Mouse (Mus musculus) intestine, embryonic 15.5 days (tissue): ENCODE data around the gene Lhpp. TPM values are rescaled to one million over a fixed set of nuclear protein-coding genes. Genes with fewer than 3 reads are reported as not detected.

Experiments
- ATAC-seq: fragments of 200-750 bp; cut with Nextera tagmentation; 2 replicates; pipeline ENCODE4 v1.8.0; 2017; ENCODE audit warnings: moderate TSS enrichment, moderate library complexity
- H3K27ac ChIP-seq: fragments of 300-500 bp; sonication (generic); 2 replicates; pipeline ENCODE4 v1.5.1; 2015; ENCODE audit warnings: mild to moderate bottlenecking, inconsistent platforms
- H3K27me3 ChIP-seq: fragments of 300-500 bp; sonication (generic); replicated peaks from 2 replicates; pipeline ENCODE4 v1.6.1; 2015; ENCODE audit warnings: inconsistent platforms
- H3K36me3 ChIP-seq: fragments of 300-500 bp; sonication (generic); 2 replicates; pipeline ENCODE4 v1.6.1; 2015; ENCODE audit warnings: inconsistent platforms
- H3K4me1 ChIP-seq: fragments of 300-500 bp; sonication (generic); replicated peaks from 2 replicates; pipeline ENCODE4 v1.6.1; 2015; ENCODE audit warnings: inconsistent platforms
- H3K4me2 ChIP-seq: fragments of 300-500 bp; sonication (generic); replicated peaks from 2 replicates; pipeline ENCODE4 v1.6.1; 2015; ENCODE audit warnings: mild to moderate bottlenecking, inconsistent platforms
- H3K4me3 ChIP-seq: fragments of 300-500 bp; sonication (generic); replicated peaks from 2 replicates; pipeline ENCODE4 v1.5.1; 2015; ENCODE audit warnings: inconsistent platforms
- H3K9ac ChIP-seq: fragments of 300-500 bp; sonication (generic); 2 replicates; pipeline ENCODE4 v1.6.1; 2015; ENCODE audit warnings: inconsistent platforms
- H3K9me3 ChIP-seq: fragments of 300-500 bp; sonication (generic); 2 replicates; pipeline ENCODE4 v1.6.1; 2016; ENCODE audit warnings: inconsistent platforms
- WGBS: fragments of 180-500 bp; shearing (Covaris S2); methylation state at CpG from one replicate; pipeline ENCODE4 v1.1.7; 2015; 5-methylcytosine and 5-hydroxymethylcytosine counted together
- polyA plus RNA-seq: library from polyadenylated mRNA; unstranded; fragments of >200 nt; fragmentation: Nextera tagmentation; extraction: Ambion mirVana; gene quantifications from 2 replicates; pipeline ENCODE4 v1.2.1, GENCODE M21; 2015

The Lhpp gene
- polyA plus RNA-seq, 1 experiment from 2014 or later = 40.4 TPM

GRCm38 (mm10) chr7:132581441-132581840 lies 29.0 kb upstream of the Lhpp start:
- Histone ChIP-seq H3K4me1 (peaks cover 13% of the 10 kb centered on the region), H3K9me3 (no peaks in the 10 kb centered on the region), H3K27ac (peak overlapping the region; percentile 84), H3K36me3 (no peaks in the 10 kb centered on the region), H3K4me3 (no peak overlapping the region), H3K9ac (no peak overlapping the region), H3K27me3 (no peaks in the 10 kb centered on the region), H3K4me2 (no peak overlapping the region)
- no peak for ATAC-seq
- WGBS = 80% methylated on average over 2 of the region's 2 CpGs

DNA sequence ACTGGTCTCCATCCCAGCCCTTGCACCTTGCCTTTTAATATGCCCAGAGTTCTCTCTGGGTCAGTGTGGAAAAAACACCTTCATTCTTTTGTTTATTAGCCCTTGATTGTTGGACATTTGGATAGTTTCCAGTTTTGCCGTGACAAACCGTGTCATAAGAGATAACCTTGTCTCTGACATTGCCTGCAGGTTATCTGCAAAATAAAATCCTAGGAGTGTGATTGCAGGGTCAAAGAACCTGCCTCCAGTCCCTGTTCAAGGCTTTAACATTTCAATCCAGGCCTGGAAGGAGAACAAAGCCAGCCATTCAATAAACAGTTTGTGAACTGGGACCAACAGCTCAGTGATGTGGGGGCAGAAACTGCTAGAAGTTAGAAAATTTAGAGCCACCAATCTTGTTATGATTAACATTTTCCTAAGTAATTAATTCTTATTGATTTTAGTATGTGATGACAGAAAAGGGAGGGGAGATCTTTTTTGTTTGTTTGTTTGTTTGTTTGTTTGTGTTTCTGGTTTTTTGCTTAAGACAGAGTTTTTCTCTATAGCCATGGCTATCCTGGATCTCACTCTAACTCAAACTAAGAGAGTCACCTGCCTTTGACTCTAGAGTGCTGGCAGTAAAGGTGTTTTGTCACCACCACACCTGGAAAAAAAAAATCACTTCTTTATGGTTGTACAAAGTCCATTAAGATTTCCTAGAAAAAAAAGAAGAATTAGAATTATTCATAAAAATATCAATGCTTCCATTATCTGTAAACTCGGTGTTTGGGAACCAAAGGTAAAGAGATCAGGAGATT lies 24.5 kb upstream of the Lhpp start:
- H3K27me3 ChIP-seq = no peaks in the 10 kb centered on the region
- H3K4me3 ChIP-seq = no peak overlapping the region
- peak overlapping the region; percentile 64; the same call in 1 of the 2 replicates for H3K27ac ChIP-seq
- no peak overlapping the region for H3K4me2 ChIP-seq
- WGBS = 36% methylated on average over 3 of the region's 3 CpGs
- H3K4me1 ChIP-seq = peaks cover 6% of the 10 kb centered on the region; the same call in 1 of the 2 replicates
- no peaks in the 10 kb centered on the region for H3K9me3 ChIP-seq
- H3K9ac ChIP-seq = no peak overlapping the region
- no peaks in the 10 kb centered on the region for H3K36me3 ChIP-seq
- ATAC-seq = peak; percentile 59

DNA sequence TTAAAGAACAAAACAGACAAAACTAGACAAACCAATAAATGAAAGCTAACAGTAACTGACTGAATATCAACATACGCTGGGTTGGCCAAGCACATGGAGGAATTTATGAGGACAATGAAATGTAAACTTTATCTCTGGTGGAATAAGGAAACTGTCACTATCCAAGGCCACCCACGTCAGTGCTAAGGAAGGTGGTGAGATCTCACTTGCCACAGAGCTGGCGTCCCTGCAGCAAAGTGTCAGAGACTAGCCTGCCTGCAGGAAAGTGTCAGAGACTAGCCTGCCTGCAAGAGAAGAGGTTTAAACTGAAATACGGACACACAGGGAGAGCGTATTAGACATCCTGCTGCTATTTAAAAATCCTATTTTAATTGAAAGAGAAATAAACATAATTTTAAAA lies 23.3 kb upstream of the Lhpp start:
- 31% methylated on average over 5 of the region's 5 CpGs for WGBS
- Histone ChIP-seq H3K9ac (no peak overlapping the region), H3K36me3 (no peaks in the 10 kb centered on the region), H3K4me1 (peaks cover 6% of the 10 kb centered on the region; the same call in 1 of the 2 replicates), H3K27ac (peak overlapping the region; percentile 64), H3K4me2 (peak overlapping the region; percentile 24), H3K27me3 (no peaks in the 10 kb centered on the region), H3K4me3 (no peak overlapping the region), H3K9me3 (no peaks in the 10 kb centered on the region)
- peak; percentile 74 for ATAC-seq

DNA sequence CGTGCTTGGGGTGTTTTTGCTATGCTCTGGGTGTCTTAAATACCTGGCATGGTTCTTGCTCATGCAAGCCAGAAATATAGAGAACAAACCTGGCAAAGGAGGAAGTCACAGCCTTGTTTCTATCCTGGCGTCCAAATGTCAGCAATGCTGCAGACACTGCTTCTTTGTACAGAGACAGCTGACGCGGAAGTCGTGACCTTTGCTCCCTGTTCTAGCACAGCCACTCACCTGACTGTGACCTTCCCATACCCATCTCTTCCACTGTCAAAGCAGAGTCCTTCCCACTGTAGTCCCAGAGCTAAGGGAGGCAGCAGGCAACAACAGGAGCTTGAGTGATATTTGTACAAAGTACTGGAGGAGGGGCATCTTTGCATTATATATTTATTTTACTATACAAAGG lies 20.8 kb upstream of the Lhpp start:
- Histone ChIP-seq H3K4me2 (no peak overlapping the region), H3K4me3 (no peak overlapping the region), H3K36me3 (no peaks in the 10 kb centered on the region), H3K9ac (no peak overlapping the region), H3K4me1 (peaks cover 3% of the 10 kb centered on the region; the same call in 1 of the 2 replicates), H3K9me3 (no peaks in the 10 kb centered on the region), H3K27me3 (no peaks in the 10 kb centered on the region), H3K27ac (peak overlapping the region; percentile 52; the same call in 1 of the 2 replicates)
- 42% methylated on average over 5 of the region's 5 CpGs for WGBS
- ATAC-seq = peak; percentile 46; the same call in 1 of the 2 replicates

GRCm38 (mm10) chr7:132593762-132594161 lies 16.7 kb upstream of the Lhpp start:
- Histone ChIP-seq H3K27ac (no peak overlapping the region), H3K4me1 (peaks cover 19% of the 10 kb centered on the region; the same call in 1 of the 2 replicates), H3K9me3 (no peaks in the 10 kb centered on the region), H3K9ac (no peak overlapping the region), H3K4me3 (no peak overlapping the region), H3K4me2 (no peak overlapping the region), H3K27me3 (peaks cover 25% of the 10 kb centered on the region), H3K36me3 (no peaks in the 10 kb centered on the region)
- WGBS = 75% methylated on average over 2 of the region's 2 CpGs
- ATAC-seq = no peak

DNA sequence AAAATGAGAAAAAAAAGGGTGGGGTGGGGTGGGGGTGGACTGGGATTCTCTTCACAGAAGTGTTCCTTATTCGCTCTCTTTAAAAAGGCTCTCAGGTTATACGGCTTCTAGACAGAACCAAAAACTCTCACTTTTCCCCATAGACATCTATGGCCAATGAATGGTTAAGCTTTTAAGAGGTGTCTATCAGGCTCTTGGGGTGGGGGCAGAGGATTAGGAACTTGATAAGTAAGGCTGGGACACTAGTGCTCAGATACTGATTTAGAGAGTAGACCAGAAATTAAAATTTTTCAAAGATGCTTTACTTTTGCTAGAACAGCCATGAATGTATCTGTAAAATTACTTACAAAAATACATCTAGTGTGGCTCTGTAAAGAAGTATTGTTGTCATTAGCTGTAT lies 16.1 kb upstream of the Lhpp start:
- Histone ChIP-seq H3K4me3 (no peak overlapping the region), H3K9ac (no peak overlapping the region), H3K4me1 (peaks cover 24% of the 10 kb centered on the region), H3K27ac (no peak overlapping the region), H3K4me2 (no peak overlapping the region), H3K36me3 (no peaks in the 10 kb centered on the region), H3K9me3 (no peaks in the 10 kb centered on the region), H3K27me3 (peaks cover 30% of the 10 kb centered on the region)
- ATAC-seq = no peak
- WGBS = 93% methylated on average over 2 of the region's 2 CpGs

- Histone ChIP-seq H3K27ac (no peak overlapping the region), H3K9ac (no peak overlapping the region), H3K4me1 (peaks cover 35% of the 10 kb centered on the region), H3K9me3 (no peaks in the 10 kb centered on the region), H3K36me3 (no peaks in the 10 kb centered on the region), H3K4me2 (no peak overlapping the region), H3K4me3 (no peak overlapping the region), H3K27me3 (peaks cover 43% of the 10 kb centered on the region)
- no peak for ATAC-seq
- 81% methylated on average over 3 of the region's 3 CpGs for WGBS
These were observed 14.7 kb upstream of the Lhpp start for GRCm38 (mm10) chr7:132595787-132596186.

DNA sequence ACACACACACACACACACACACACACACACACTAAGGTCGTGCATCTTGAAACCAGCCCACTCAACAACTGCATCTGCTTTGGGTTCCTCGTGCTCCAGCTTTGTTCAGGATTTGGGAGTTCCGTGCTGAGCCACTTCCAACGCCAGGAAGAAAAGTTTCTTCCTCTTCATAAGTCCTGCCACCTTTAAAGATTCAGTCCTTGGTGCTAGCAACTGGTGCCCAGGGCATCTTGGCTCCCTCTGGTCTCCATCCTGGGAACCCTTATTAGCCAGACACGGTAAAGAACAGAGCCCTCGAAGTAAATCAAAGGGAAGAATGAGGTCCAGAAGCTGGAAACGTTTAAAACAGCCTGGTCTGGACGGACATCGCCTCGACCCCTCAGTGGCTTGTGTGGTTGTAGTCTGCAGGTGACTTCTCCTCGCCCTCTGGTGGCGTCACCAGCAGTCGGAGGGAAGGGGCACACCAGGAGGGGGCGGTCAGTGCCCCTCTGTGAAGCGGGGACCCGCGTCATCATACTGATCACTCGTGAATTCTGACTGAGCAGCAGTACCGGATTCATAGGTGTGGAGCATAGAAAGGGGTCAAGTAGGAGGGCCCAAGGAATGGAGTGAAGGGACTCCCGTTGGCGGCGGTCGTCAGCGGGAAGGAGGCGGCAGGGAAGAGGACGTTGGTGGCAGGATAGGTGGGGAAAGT lies 13.7 kb upstream of the Lhpp start:
- ATAC-seq = peak; percentile 50
- peaks cover 52% of the 10 kb centered on the region for H3K27me3 ChIP-seq
- WGBS = 15% methylated on average over 26 of the region's 26 CpGs

GRCm38 (mm10) chr7:132597251-132598041 lies 13.0 kb upstream of the Lhpp start:
- Histone ChIP-seq H3K4me1 (peaks cover 35% of the 10 kb centered on the region), H3K4me2 (peak overlapping the region; percentile 91), H3K9ac (peak overlapping the region; percentile 40), H3K4me3 (peak overlapping the region; percentile 47), H3K27me3 (peaks cover 58% of the 10 kb centered on the region), H3K27ac (no peak overlapping the region), H3K9me3 (no peaks in the 10 kb centered on the region), H3K36me3 (no peaks in the 10 kb centered on the region)
- ATAC-seq = peak; percentile 76
- under 1% methylated on average over 49 of the region's 60 CpGs for WGBS

More for the DNA sequence above, 13.7 kb upstream of the Lhpp start:
- H3K9me3 ChIP-seq = no peaks in the 10 kb centered on the region
- no peak overlapping the region for H3K27ac ChIP-seq
- no peaks in the 10 kb centered on the region for H3K36me3 ChIP-seq
- H3K9ac ChIP-seq = peak overlapping the region; percentile 40; the same call in 1 of the 2 replicates
- peak overlapping the region; percentile 91 for H3K4me2 ChIP-seq
- H3K4me1 ChIP-seq = peaks cover 35% of the 10 kb centered on the region
- peak overlapping the region; percentile 47 for H3K4me3 ChIP-seq

GRCm38 (mm10) chr7:132599071-132599975 lies 11.1 kb upstream of the Lhpp start, which contains the start of gene Nkx1-2:
Gene Nkx1-2 (minus strand): TSS chr7:132599637.
- H3K4me3 ChIP-seq = peak within 1 kb of the TSS; percentile 47
- peak within 1 kb of the TSS; percentile 91 for H3K4me2 ChIP-seq
- no peaks in the 10 kb centered on the region for H3K36me3 ChIP-seq
- peak; percentile 26; the same call in 1 of the 2 replicates for ATAC-seq
- peaks cover 63% of the 10 kb centered on the region for H3K27me3 ChIP-seq
- no peaks in the 10 kb centered on the region for H3K9me3 ChIP-seq
- WGBS = 3% methylated on average over 49 of the region's 52 CpGs
- H3K27ac ChIP-seq = no peak within 1 kb of the TSS
- H3K4me1 ChIP-seq = peaks cover 35% of the 10 kb centered on the region
- H3K9ac ChIP-seq = peak within 1 kb of the TSS; percentile 3; the same call in 1 of the 2 replicates

DNA sequence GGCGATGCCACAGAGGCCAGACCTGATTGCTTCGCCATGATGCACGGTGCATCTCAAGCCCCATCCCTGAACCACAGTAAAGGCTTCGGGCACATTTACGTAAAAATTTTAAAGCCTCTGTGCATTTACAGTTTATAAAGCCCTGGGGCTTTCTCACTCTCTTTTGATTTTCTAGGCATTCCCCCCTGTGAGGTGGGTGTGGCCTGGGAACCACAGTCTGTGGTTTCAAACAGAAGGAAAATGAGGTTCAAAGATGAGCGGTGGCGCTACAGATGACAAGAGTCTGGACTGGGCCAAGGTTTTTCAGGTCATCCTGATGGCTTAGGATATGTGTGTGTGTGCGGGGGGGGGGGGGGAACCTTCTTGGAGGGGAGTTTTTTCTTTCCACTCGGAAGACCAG lies 10.4 kb upstream of the Lhpp start:
- ATAC-seq = no peak
- Histone ChIP-seq H3K9ac (no peak overlapping the region), H3K4me3 (peak overlapping the region; percentile 37), H3K9me3 (no peaks in the 10 kb centered on the region), H3K27ac (no peak overlapping the region), H3K4me2 (peak overlapping the region; percentile 85), H3K4me1 (peaks cover 35% of the 10 kb centered on the region), H3K27me3 (peaks cover 63% of the 10 kb centered on the region), H3K36me3 (no peaks in the 10 kb centered on the region)
- WGBS = 7% methylated on average over 9 of the region's 9 CpGs
